Mouse (Mus musculus): ENCODE data around the gene Gm16430. TPM values are rescaled to one million over a fixed set of nuclear protein-coding genes. Genes with fewer than 3 reads are reported as not detected.
"Not testable (repeated sequence)": the region's sequence is repeated elsewhere in the genome, so short reads cannot be mapped to it uniquely, and the experiment has no call there.

The Gm16430 gene
- polyA plus RNA-seq (2014; fragmentation: Nextera tagmentation; extraction: Ambion mirVana), result not detected in 2 replicates

- not testable (repeated sequence) for H3K4me1 ChIP-seq (ENCODE audit: insufficient read depth); H3K27me3 ChIP-seq (ENCODE audit: insufficient read depth, low read length); DNase-seq; H3K36me3 ChIP-seq (ENCODE audit: insufficient read depth); H3K4me2 ChIP-seq; H3K9ac ChIP-seq; ATAC-seq (ENCODE audit: insufficient read depth); H3K9me3 ChIP-seq (ENCODE audit: low read depth, low read length); H3K4me3 ChIP-seq (ENCODE audit: low read depth, low read length); H3K27ac ChIP-seq (ENCODE audit: low read depth)
- WGBS, result no CpG with 5 or more reads among the region's 7 CpGs
These were observed at the start of gene Gm16430 for GRCm38 (mm10) chrX:54621911-54622310. Gm16430 (plus strand) TSS chrX:54622211.

Other genes with a start within 250 kb of the Gm16430 start
- not detected in 2 replicates for gene Gm16405, start 91.0 kb upstream of the Gm16430 start, polyA plus RNA-seq (2014; fragmentation: Nextera tagmentation; extraction: Ambion mirVana)